In the genomic region with DNA sequence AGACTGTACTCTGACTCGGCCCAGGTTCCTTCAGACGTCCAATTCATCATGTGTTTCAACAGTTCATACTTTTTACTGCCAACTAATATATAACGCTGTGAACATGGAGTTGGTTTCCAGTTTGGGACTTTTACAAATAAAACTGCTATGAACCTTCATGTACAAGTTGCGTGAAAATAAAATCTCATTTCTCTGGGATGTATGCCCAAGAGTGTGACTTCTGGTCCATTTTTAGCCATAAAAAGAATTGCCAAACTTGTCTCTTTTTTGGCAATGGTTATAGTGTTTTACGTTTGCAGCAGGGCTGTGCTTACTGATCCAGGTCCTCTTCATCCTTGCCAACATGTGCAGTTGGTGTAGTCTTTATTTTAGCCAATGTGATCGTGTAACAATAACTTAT, we compare ENCODE assay signal across 23 mouse cellular contexts.
DNase-seq lines count a peak whose midpoint lies in the region; ATAC-seq and TF ChIP-seq lines count a peak whose summit lies in the region.
"Had no signal": no experiment of that assay in that cellular context is flagged by ENCODE, and none has a peak within 500 bp of the region (broad histone marks: within the 10 kb centered on the region; RNA-seq: fewer than 3 reads in every experiment).

No protein-coding gene starts in this region.

- no peak for TF ChIP-seq POLR2A in heart, adult 2 months (IDR thresholded peaks at IDR 0.05; ENCODE audit: insufficient read depth, low read depth, low read length)

- no peak for DNase-seq in frontal cortex, postnatal 36 days (ENCODE audit: low spot score in 2 of 2)
- DNase-seq in NIH3T3 (ENCODE audit: low read depth), result peak; percentile 70
- peak; percentile 68 for DNase-seq in adipocyte (ENCODE audit: low spot score)
- DNase-seq in urinary bladder, postnatal 14 days (ENCODE audit: low spot score), result no peak
- no peak for DNase-seq in heart, adult 2 months
- DNase-seq: adrenal gland, adult 2 months; adrenal gland, postnatal 10 days; adrenal gland, postnatal 25 days; cerebellum, adult 11 months; cerebellum, adult 18-20 months; cerebellum, adult 8-10 months; cerebellum, adult 9-11 months; cerebellum, postnatal 14 days; cerebellum, postnatal 36 days; embryo, embryonic 11 days had no signal

- H3K79me2 ChIP-seq in heart, adult 2 months (replicated peaks; ENCODE audit: control insufficient read depth, insufficient read depth, low read length), result no peaks in the 10 kb centered on the region

- no peak for TF ChIP-seq CTCF in heart, adult 2 months (IDR thresholded peaks at IDR 0.05)

- peak; percentile 16; the same call in 1 of the 2 replicates for ATAC-seq in frontal cortex, adult (ENCODE audit: low TSS enrichment)
- ATAC-seq: activated CD4-positive, CD25-positive, alpha-beta regulatory T cell, adult 4 months; forebrain, embryonic 13.5 days; forebrain, embryonic 15.5 days; Patski had no signal

- WGBS in heart, adult 2 months, result 77% methylated on average over 6 of the region's 6 CpGs

- no peak overlapping the region for H3K27ac ChIP-seq in heart, adult 2 months
- H3K27ac ChIP-seq: embryonic facial prominence, embryonic 13.5 days; embryonic facial prominence, embryonic 15.5 days; forebrain, embryonic 13.5 days; forebrain, embryonic 15.5 days had no signal

- TF ChIP-seq EP300 in heart, adult 2 months (IDR thresholded peaks at IDR 0.05; ENCODE audit: insufficient read depth, low read depth, low read length), result no peak

- no peak overlapping the region for H3K4me3 ChIP-seq in heart, adult 2 months
- H3K4me3 ChIP-seq: embryonic facial prominence, embryonic 13.5 days; embryonic facial prominence, embryonic 15.5 days; erythroblast, embryonic 14.5 days; forebrain, embryonic 13.5 days; forebrain, embryonic 15.5 days had no signal

- H3K4me1 ChIP-seq in heart, adult 2 months (ENCODE audit: control insufficient read depth, insufficient read depth, low read length), result peaks cover 3% of the 10 kb centered on the region; the same call in 1 of the 2 replicates

- H3K36me3 ChIP-seq in heart, adult 2 months (ENCODE audit: control insufficient read depth, insufficient read depth, low read length), result no peaks in the 10 kb centered on the region
- H3K36me3 ChIP-seq: embryonic facial prominence, embryonic 13.5 days; embryonic facial prominence, embryonic 15.5 days; forebrain, embryonic 15.5 days had no signal

- intact Hi-C loops in heart, adult 2 months (cut with DNase I), result no loop called here

- H3K27me3 ChIP-seq in heart, adult 2 months (ENCODE audit: control insufficient read depth, insufficient read depth, low read length), result no peaks in the 10 kb centered on the region
- H3K27me3 ChIP-seq: embryonic facial prominence, embryonic 13.5 days; embryonic facial prominence, embryonic 15.5 days; forebrain, embryonic 13.5 days; forebrain, embryonic 15.5 days; Patski had no signal

- no peak overlapping the region for H3K9ac ChIP-seq in heart, adult 2 months (ENCODE audit: low read depth, low read length)
- H3K9ac ChIP-seq: embryonic facial prominence, embryonic 13.5 days; embryonic facial prominence, embryonic 15.5 days; forebrain, embryonic 13.5 days; forebrain, embryonic 15.5 days had no signal

Comparison
In these comparisons a context has a peak if more than half of its experiments do, and no peak if none do; other contexts are left out.
1. DNase-seq: peak in NIH3T3 (single experiment) and adipocyte (single experiment); none in frontal cortex, postnatal 36 days (0 of 2), urinary bladder, postnatal 14 days (single experiment) and heart, adult 2 months (0 of 2).